Mouse (Mus musculus) C2C12 (cell line): ENCODE results near the gene Icam5.

Experiments
- CEBPB ChIP-seq: IDR thresholded peaks from one replicate; pipeline ENCODE4 v1.6.1; 2011; ENCODE audit warnings: low read depth, mild to moderate bottlenecking, control low read depth, moderate library complexity
- CTCF ChIP-seq: IDR thresholded peaks from one replicate; pipeline ENCODE4 v1.5.1; 2011; ENCODE audit not compliant: control insufficient read depth, insufficient read depth, insufficient read length
- FOSL1 ChIP-seq: IDR thresholded peaks from one replicate; pipeline ENCODE4 v1.8.0; 2011; ENCODE audit warnings: mild to moderate bottlenecking, low read length; ENCODE audit not compliant: poor library complexity, insufficient read depth, severe bottlenecking
- MAX ChIP-seq: IDR thresholded peaks from one replicate; pipeline ENCODE4 v1.6.1; 2011; ENCODE audit warnings: mild to moderate bottlenecking, control low read depth
- MYOD1 ChIP-seq: IDR thresholded peaks from one replicate; pipeline ENCODE4 v1.6.1; 2011; ENCODE audit warnings: low read depth; ENCODE audit not compliant: control insufficient read depth, insufficient read length
- MYOG ChIP-seq: IDR thresholded peaks from one replicate; pipeline ENCODE4 v1.6.1; 2011; ENCODE audit not compliant: control insufficient read depth, insufficient read length; ENCODE audit errors: extremely low read depth
- USF1 ChIP-seq: IDR thresholded peaks from one replicate; pipeline ENCODE4 v1.6.1; 2011; ENCODE audit warnings: low read depth, mild to moderate bottlenecking, control low read depth, moderate library complexity

DNA sequence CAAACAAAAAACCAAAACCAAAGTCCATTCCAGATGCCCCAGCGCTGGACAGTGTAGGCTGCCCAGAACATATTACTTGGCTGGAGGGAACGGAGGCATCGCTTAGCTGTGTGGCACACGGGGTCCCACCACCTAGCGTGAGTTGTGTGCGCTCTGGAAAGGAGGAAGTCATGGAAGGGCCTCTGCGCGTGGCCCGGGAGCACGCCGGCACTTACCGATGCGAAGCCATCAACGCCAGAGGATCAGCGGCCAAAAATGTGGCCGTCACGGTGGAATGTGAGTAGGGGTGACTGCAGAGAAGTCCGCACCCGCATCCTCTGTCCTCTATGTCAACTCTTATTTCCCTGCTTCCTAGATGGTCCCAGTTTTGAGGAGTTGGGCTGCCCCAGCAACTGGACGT is 4.3 kb downstream of the Icam5 start:
- TF ChIP-seq CTCF (no peak), USF1 (no peak), CEBPB (no peak), MYOD1 (no peak), MAX (no peak), MYOG (no peak), FOSL1 (no peak)
